Mouse (Mus musculus): ENCODE measurements around the gene Hilpda. TPM values are rescaled to one million over a fixed set of nuclear protein-coding genes. Genes with fewer than 3 reads are reported as not detected.

The Hilpda gene
- polyA plus RNA-seq, 1 experiment from 2014 or later, result 31.0 TPM

- no peaks in the 10 kb centered on the region for H3K9me3 ChIP-seq (replicated peaks)
- no peak overlapping the region for H3K4me3 ChIP-seq
- peak overlapping the region; percentile 56 for H3K27ac ChIP-seq (replicated peaks)
- WGBS, result 50% methylated on average over 7 of the region's 7 CpGs
- peaks cover 21% of the 10 kb centered on the region for H3K4me1 ChIP-seq
- no peak for DNase-seq (ENCODE audit: low spot score)
- peaks cover 3% of the 10 kb centered on the region for H3K36me3 ChIP-seq
- H3K27me3 ChIP-seq (ENCODE audit: low read depth, poor library complexity, severe bottlenecking), result no peaks in the 10 kb centered on the region
These were observed 8.4 kb downstream of the Hilpda start for GRCm38 (mm10) chr6:29280671-29281070.

- Histone ChIP-seq H3K27me3 (ENCODE audit: low read depth, poor library complexity, severe bottlenecking) (no peaks in the 10 kb centered on the region), H3K27ac (replicated peaks) (no peak overlapping the region), H3K4me1 (peaks cover 11% of the 10 kb centered on the region), H3K36me3 (no peaks in the 10 kb centered on the region), H3K9me3 (replicated peaks) (no peaks in the 10 kb centered on the region), H3K4me3 (no peak overlapping the region)
- 75% methylated on average over 7 of the region's 7 CpGs for WGBS
- DNase-seq (ENCODE audit: low spot score), result no peak
These were observed 14.6 kb downstream of the Hilpda start for GRCm38 (mm10) chr6:29286870-29287269.

GRCm38 (mm10) chr6:29287481-29287880 is 15.2 kb downstream of the Hilpda start:
- no peaks in the 10 kb centered on the region for H3K9me3 ChIP-seq (replicated peaks)
- H3K4me3 ChIP-seq, result no peak overlapping the region
- WGBS, result 20% methylated on average over 6 of the region's 6 CpGs
- peaks cover 11% of the 10 kb centered on the region for H3K4me1 ChIP-seq
- H3K27me3 ChIP-seq (ENCODE audit: low read depth, poor library complexity, severe bottlenecking), result no peaks in the 10 kb centered on the region
- DNase-seq (ENCODE audit: low spot score), result no peak
- no peaks in the 10 kb centered on the region for H3K36me3 ChIP-seq
- H3K27ac ChIP-seq (replicated peaks), result peak overlapping the region; percentile 42

- WGBS, result 58% methylated on average over 5 of the region's 5 CpGs
- H3K36me3 ChIP-seq, result no peaks in the 10 kb centered on the region
- H3K27me3 ChIP-seq (ENCODE audit: low read depth, poor library complexity, severe bottlenecking), result no peaks in the 10 kb centered on the region
- H3K27ac ChIP-seq (replicated peaks), result peak overlapping the region; percentile 42; the same call in 1 of the 2 replicates
- H3K4me3 ChIP-seq, result no peak overlapping the region
- H3K9me3 ChIP-seq (replicated peaks), result no peaks in the 10 kb centered on the region
- DNase-seq (ENCODE audit: low spot score), result no peak
- peaks cover 11% of the 10 kb centered on the region for H3K4me1 ChIP-seq
These were observed 15.7 kb downstream of the Hilpda start for GRCm38 (mm10) chr6:29287944-29288343.

- Histone ChIP-seq H3K27ac (replicated peaks) (no peak overlapping the region), H3K9me3 (replicated peaks) (no peaks in the 10 kb centered on the region), H3K36me3 (no peaks in the 10 kb centered on the region), H3K4me3 (no peak overlapping the region), H3K27me3 (ENCODE audit: low read depth, poor library complexity, severe bottlenecking) (no peaks in the 10 kb centered on the region), H3K4me1 (peaks cover 11% of the 10 kb centered on the region)
- no peak for DNase-seq (ENCODE audit: low spot score)
- WGBS, result 62% methylated on average over 6 of the region's 6 CpGs
These were observed 16.4 kb downstream of the Hilpda start for GRCm38 (mm10) chr6:29288651-29289050.

GRCm38 (mm10) chr6:29299112-29299511 is 26.8 kb downstream of the Hilpda start:
- no peak for DNase-seq (ENCODE audit: low spot score)
- H3K27me3 ChIP-seq (ENCODE audit: low read depth, poor library complexity, severe bottlenecking), result no peaks in the 10 kb centered on the region
- no peaks in the 10 kb centered on the region for H3K9me3 ChIP-seq (replicated peaks)
- H3K4me3 ChIP-seq, result no peak overlapping the region
- H3K27ac ChIP-seq (replicated peaks), result no peak overlapping the region
- H3K4me1 ChIP-seq, result peaks cover 3% of the 10 kb centered on the region; the same call in 1 of the 2 replicates
- 82% methylated on average over 2 of the region's 2 CpGs for WGBS
- no peaks in the 10 kb centered on the region for H3K36me3 ChIP-seq

GRCm38 (mm10) chr6:29303251-29303650 is 31.0 kb downstream of the Hilpda start:
- Histone ChIP-seq H3K4me1 (no peaks in the 10 kb centered on the region), H3K27ac (replicated peaks) (no peak overlapping the region), H3K9me3 (replicated peaks) (no peaks in the 10 kb centered on the region; the same call in 1 of the 2 replicates), H3K36me3 (no peaks in the 10 kb centered on the region), H3K4me3 (no peak overlapping the region), H3K27me3 (ENCODE audit: low read depth, poor library complexity, severe bottlenecking) (no peaks in the 10 kb centered on the region)
- DNase-seq (ENCODE audit: low spot score), result no peak

GRCm38 (mm10) chr6:29303726-29304125 is 31.4 kb downstream of the Hilpda start:
- Histone ChIP-seq H3K36me3 (no peaks in the 10 kb centered on the region), H3K9me3 (replicated peaks) (no peaks in the 10 kb centered on the region; the same call in 1 of the 2 replicates), H3K27me3 (ENCODE audit: low read depth, poor library complexity, severe bottlenecking) (no peaks in the 10 kb centered on the region), H3K27ac (replicated peaks) (no peak overlapping the region), H3K4me1 (no peaks in the 10 kb centered on the region), H3K4me3 (no peak overlapping the region)
- no peak for DNase-seq (ENCODE audit: low spot score)
- WGBS, result 59% methylated on average over 5 of the region's 5 CpGs

- H3K36me3 ChIP-seq, result no peaks in the 10 kb centered on the region
- DNase-seq (ENCODE audit: low spot score), result no peak
- no peaks in the 10 kb centered on the region; the same call in 1 of the 2 replicates for H3K9me3 ChIP-seq (replicated peaks)
- H3K27me3 ChIP-seq (ENCODE audit: low read depth, poor library complexity, severe bottlenecking), result no peaks in the 10 kb centered on the region
- WGBS, result 85% methylated on average over 4 of the region's 4 CpGs
- no peak overlapping the region for H3K27ac ChIP-seq (replicated peaks)
- H3K4me1 ChIP-seq, result no peaks in the 10 kb centered on the region
- no peak overlapping the region for H3K4me3 ChIP-seq
These were observed 33.2 kb downstream of the Hilpda start for GRCm38 (mm10) chr6:29305462-29305861.

GRCm38 (mm10) chr6:29308846-29309605 is 36.7 kb downstream of the Hilpda start:
- WGBS, result 89% methylated on average over 16 of the region's 16 CpGs
- Histone ChIP-seq H3K27me3 (ENCODE audit: low read depth, poor library complexity, severe bottlenecking) (no peaks in the 10 kb centered on the region), H3K36me3 (no peaks in the 10 kb centered on the region), H3K4me1 (no peaks in the 10 kb centered on the region), H3K27ac (replicated peaks) (no peak overlapping the region), H3K9me3 (replicated peaks) (no peaks in the 10 kb centered on the region; the same call in 1 of the 2 replicates), H3K4me3 (no peak overlapping the region)
- DNase-seq (ENCODE audit: low spot score), result no peak

- no peaks in the 10 kb centered on the region for H3K27me3 ChIP-seq (ENCODE audit: low read depth, poor library complexity, severe bottlenecking)
- H3K27ac ChIP-seq (replicated peaks), result no peak overlapping the region
- H3K36me3 ChIP-seq, result no peaks in the 10 kb centered on the region
- H3K4me1 ChIP-seq, result no peaks in the 10 kb centered on the region
- H3K9me3 ChIP-seq (replicated peaks), result no peaks in the 10 kb centered on the region
- no peak for DNase-seq (ENCODE audit: low spot score)
- H3K4me3 ChIP-seq, result no peak overlapping the region
- WGBS, result 72% methylated on average over 14 of the region's 14 CpGs
These were observed 41.5 kb downstream of the Hilpda start for GRCm38 (mm10) chr6:29313690-29314202.

GRCm38 (mm10) chr6:29317286-29317685 is 45.0 kb downstream of the Hilpda start:
- no peak overlapping the region for H3K4me3 ChIP-seq
- no peak for DNase-seq (ENCODE audit: low spot score)
- H3K4me1 ChIP-seq, result no peaks in the 10 kb centered on the region
- H3K27ac ChIP-seq (replicated peaks), result no peak overlapping the region
- H3K9me3 ChIP-seq (replicated peaks), result no peaks in the 10 kb centered on the region
- H3K36me3 ChIP-seq, result no peaks in the 10 kb centered on the region
- H3K27me3 ChIP-seq (ENCODE audit: low read depth, poor library complexity, severe bottlenecking), result no peaks in the 10 kb centered on the region
- WGBS, result 73% methylated on average over 2 of the region's 2 CpGs

GRCm38 (mm10) chr6:29317941-29318340 is 45.7 kb downstream of the Hilpda start:
- no peak for DNase-seq (ENCODE audit: low spot score)
- 76% methylated on average over 3 of the region's 3 CpGs for WGBS
- Histone ChIP-seq H3K36me3 (no peaks in the 10 kb centered on the region), H3K27me3 (ENCODE audit: low read depth, poor library complexity, severe bottlenecking) (no peaks in the 10 kb centered on the region), H3K4me1 (no peaks in the 10 kb centered on the region), H3K27ac (replicated peaks) (no peak overlapping the region), H3K4me3 (no peak overlapping the region), H3K9me3 (replicated peaks) (no peaks in the 10 kb centered on the region)

Data from midbrain, embryonic 10.5 days (tissue).